Mouse (Mus musculus) midbrain, embryonic 10.5 days (tissue): ENCODE results near the gene Gm21992. TPM values are rescaled to one million over a fixed set of nuclear protein-coding genes. Genes with fewer than 3 reads are reported as not detected.

Experiments used
- DNase-seq: peaks from one replicate; pipeline ENCODE4 v3.0.0-alpha.2; 2017; ENCODE audit warnings: low spot score
- H3K27ac ChIP-seq: fragments of 300-500 bp; sonication (generic); replicated peaks from 2 replicates; pipeline ENCODE4 v1.5.1; 2016; ENCODE audit warnings: mild to moderate bottlenecking
- H3K27me3 ChIP-seq: fragments of 300-500 bp; sonication (generic); 2 replicates; pipeline ENCODE4 v1.6.1; 2016; ENCODE audit warnings: low read depth, mild to moderate bottlenecking; ENCODE audit not compliant: poor library complexity, severe bottlenecking
- H3K36me3 ChIP-seq: fragments of 300-500 bp; sonication (generic); 2 replicates; pipeline ENCODE4 v1.6.1; 2016; ENCODE audit warnings: mild to moderate bottlenecking, moderate library complexity
- H3K4me1 ChIP-seq: fragments of 300-500 bp; sonication (generic); 2 replicates; pipeline ENCODE4 v1.6.1; 2016
- H3K4me3 ChIP-seq: fragments of 300-500 bp; sonication (generic); 2 replicates; pipeline ENCODE4 v1.5.1; 2016; ENCODE audit warnings: mild to moderate bottlenecking, moderate library complexity
- H3K9me3 ChIP-seq: fragments of 300-500 bp; sonication (generic); replicated peaks from 2 replicates; pipeline ENCODE4 v1.6.1; 2016; ENCODE audit warnings: mild to moderate bottlenecking
- WGBS: fragments of 180-500 bp; shearing (Covaris S2); methylation state at CpG from one replicate; pipeline ENCODE4 v1.1.7; 2016; 5-methylcytosine and 5-hydroxymethylcytosine counted together
- polyA plus RNA-seq: library from polyadenylated mRNA; unstranded; fragments of >200 nt; fragmentation: Nextera tagmentation; extraction: Ambion mirVana; gene quantifications from 2 replicates; pipeline ENCODE4 v1.2.1, GENCODE M21; 2016

The Gm21992 gene
- polyA plus RNA-seq, result 35.3 and 37.6 TPM in 2 replicates

- no peaks in the 10 kb centered on the region for H3K27me3 ChIP-seq
- H3K27ac ChIP-seq, result peak within 1 kb of the TSS; percentile 95
- WGBS, result under 1% methylated on average over 83 of the region's 83 CpGs
- peak; percentile 99 for DNase-seq
- no peaks in the 10 kb centered on the region for H3K9me3 ChIP-seq
- H3K36me3 ChIP-seq, result peaks cover 16% of the 10 kb centered on the region
- peak within 1 kb of the TSS; percentile 96 for H3K4me3 ChIP-seq
- H3K4me1 ChIP-seq, result peaks cover 28% of the 10 kb centered on the region
These were observed at the start of gene Gm21992, which contains the start of gene Rbm14 for GRCm38 (mm10) chr19:4811063-4811908. Gm21992 (minus strand) TSS chr19:4811612. Rbm14 (minus strand) TSS chr19:4811634.

DNA sequence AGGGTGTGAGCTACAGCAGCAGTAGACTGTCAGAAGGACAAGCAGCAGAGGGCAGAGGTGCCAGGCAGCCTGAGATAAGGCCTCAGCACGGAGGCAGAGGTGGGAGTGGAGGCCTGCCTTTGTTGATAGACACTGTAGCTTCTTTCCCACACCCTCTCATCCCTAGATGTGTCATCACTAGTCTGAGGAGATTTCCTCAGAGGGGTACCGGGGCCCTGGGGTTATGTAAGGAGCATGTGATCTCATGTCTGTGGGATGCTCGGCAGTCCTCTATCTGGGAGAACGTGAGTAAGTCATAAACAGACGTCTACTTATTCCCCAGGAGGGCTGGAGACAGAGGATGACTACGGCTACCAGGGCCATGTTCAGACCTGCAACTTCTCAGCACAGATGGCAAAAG, 47.7 kb upstream of the Gm21992 start:
- WGBS, result 87% methylated on average over 6 of the region's 6 CpGs
- H3K27me3 ChIP-seq, result peaks cover 13% of the 10 kb centered on the region
- DNase-seq, result no peak
- no peak overlapping the region for H3K27ac ChIP-seq
- peaks cover 21% of the 10 kb centered on the region for H3K4me1 ChIP-seq
- peaks cover 20% of the 10 kb centered on the region for H3K36me3 ChIP-seq
- no peak overlapping the region for H3K4me3 ChIP-seq
- no peaks in the 10 kb centered on the region for H3K9me3 ChIP-seq

DNA sequence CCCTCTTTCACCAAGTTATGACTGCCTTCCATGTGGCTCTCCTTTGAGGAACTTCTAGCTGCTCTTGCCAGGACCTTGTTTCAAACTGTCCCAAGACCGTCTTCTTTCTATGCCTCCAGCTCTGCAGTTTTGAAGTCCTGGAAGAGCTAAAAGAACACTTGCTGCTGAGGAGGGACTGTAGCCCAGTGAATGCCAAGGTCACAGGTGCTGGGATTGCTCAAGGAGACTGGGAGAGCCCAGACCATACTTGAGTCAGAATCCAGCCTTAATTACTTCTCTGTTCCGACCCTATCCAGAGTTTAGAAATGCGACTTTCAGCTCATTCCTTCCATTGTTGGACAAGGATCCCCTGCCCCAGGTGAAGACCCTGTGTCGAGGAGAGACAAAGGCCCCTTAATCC, 44.5 kb upstream of the Gm21992 start:
- WGBS, result 42% methylated on average over 4 of the region's 4 CpGs
- DNase-seq, result no peak
- Histone ChIP-seq H3K9me3 (no peaks in the 10 kb centered on the region), H3K36me3 (peaks cover 15% of the 10 kb centered on the region), H3K4me1 (peaks cover 21% of the 10 kb centered on the region), H3K27ac (no peak overlapping the region), H3K27me3 (peaks cover 13% of the 10 kb centered on the region), H3K4me3 (peak overlapping the region; percentile 74)

DNA sequence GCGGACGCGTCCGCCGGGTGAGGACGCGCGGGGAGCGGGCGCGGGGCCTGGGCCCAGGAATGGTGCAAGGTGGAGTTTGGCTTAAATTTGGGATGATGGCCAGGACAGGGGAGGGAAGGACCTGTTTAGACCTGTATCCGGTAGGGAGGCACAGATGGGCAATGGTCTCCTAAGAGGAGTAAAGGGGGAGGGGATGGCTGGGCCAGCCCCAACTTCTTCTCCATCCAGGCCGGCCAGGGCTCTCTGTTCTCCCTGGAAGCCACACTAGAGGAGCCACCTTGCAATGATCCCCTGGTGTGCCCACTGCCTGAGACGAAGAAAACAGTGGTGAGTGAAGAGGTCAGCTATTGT, 44.0 kb upstream of the Gm21992 start:
- peaks cover 23% of the 10 kb centered on the region for H3K4me1 ChIP-seq
- no peak for DNase-seq
- peaks cover 11% of the 10 kb centered on the region for H3K36me3 ChIP-seq
- H3K4me3 ChIP-seq, result peak overlapping the region; percentile 74
- no peaks in the 10 kb centered on the region for H3K9me3 ChIP-seq
- H3K27me3 ChIP-seq, result peaks cover 13% of the 10 kb centered on the region
- WGBS, result 2% methylated on average over 14 of the region's 14 CpGs
- H3K27ac ChIP-seq, result peak overlapping the region; percentile 84

DNA sequence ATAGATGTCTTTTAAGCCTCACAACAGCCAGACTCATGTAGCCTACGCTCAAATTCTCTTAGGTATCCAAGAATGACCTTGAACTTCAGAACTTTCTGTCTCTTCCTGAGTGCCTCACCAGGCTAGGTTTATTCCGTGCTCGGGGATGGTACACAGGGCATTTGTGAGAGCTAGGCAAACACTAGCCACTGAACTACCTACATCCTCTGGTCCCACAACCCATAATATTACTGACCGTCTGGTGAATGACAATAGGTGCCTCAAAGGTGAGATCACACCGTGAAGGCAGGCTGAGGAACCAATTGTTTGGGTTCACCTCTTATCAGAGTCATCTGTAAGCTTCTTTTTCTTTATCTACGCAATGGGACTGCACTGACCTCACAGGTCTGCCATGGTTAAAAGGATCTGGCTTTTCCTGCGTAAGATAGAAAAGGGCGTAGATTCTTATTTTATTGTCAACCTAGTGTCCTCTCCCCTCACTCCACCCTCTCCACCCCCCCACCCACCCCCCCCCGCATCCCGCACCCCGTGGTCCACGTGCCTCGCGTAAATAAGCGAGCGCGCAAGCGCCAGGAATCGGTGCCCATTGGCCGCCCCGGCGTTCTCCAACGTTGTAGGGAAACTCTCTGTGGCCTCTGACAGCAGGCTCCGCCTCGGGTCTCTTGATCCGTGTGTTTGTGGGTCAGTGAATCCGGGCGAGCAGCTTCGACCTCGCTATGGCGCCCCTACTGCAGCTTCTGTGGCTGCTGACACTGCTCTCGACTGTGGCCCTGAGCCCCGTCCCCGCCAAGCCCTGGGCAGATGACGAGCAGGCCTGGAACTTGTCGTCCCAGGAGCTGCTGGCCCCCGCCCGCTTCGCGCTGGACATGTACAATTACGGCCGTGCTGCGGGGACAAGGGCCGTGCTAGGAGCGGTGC, 43.4 kb upstream of the Gm21992 start, which contains the start of gene Ctsf:
Ctsf (plus strand) TSS at position 579 of the 918 bp plus-strand sequence.
- peak; percentile 87 for DNase-seq

GRCm38 (mm10) chr19:4850281-4850680, 38.9 kb upstream of the Gm21992 start:
- H3K27me3 ChIP-seq, result no peaks in the 10 kb centered on the region
- no peak overlapping the region for H3K4me3 ChIP-seq
- no peaks in the 10 kb centered on the region for H3K9me3 ChIP-seq
- 42% methylated on average over 5 of the region's 5 CpGs for WGBS
- DNase-seq, result no peak
- H3K36me3 ChIP-seq, result no peaks in the 10 kb centered on the region
- H3K4me1 ChIP-seq, result peaks cover 15% of the 10 kb centered on the region
- no peak overlapping the region for H3K27ac ChIP-seq

More for the DNA sequence above, 43.4 kb upstream of the Gm21992 start, which contains the start of gene Ctsf:
- WGBS, result 5% methylated on average over 45 of the region's 45 CpGs
- H3K36me3 ChIP-seq, result peaks cover 8% of the 10 kb centered on the region
- no peaks in the 10 kb centered on the region for H3K9me3 ChIP-seq
- H3K27ac ChIP-seq, result peak within 1 kb of the TSS; percentile 84
- peak within 1 kb of the TSS; percentile 74 for H3K4me3 ChIP-seq
- H3K27me3 ChIP-seq, result peaks cover 13% of the 10 kb centered on the region
- H3K4me1 ChIP-seq, result peaks cover 26% of the 10 kb centered on the region

GRCm38 (mm10) chr19:4849800-4850199, 38.4 kb upstream of the Gm21992 start:
- Histone ChIP-seq H3K4me3 (no peak overlapping the region), H3K36me3 (no peaks in the 10 kb centered on the region), H3K9me3 (no peaks in the 10 kb centered on the region), H3K27me3 (no peaks in the 10 kb centered on the region), H3K4me1 (peaks cover 11% of the 10 kb centered on the region), H3K27ac (no peak overlapping the region)
- WGBS, result 53% methylated on average over 4 of the region's 4 CpGs
- DNase-seq, result no peak

DNA sequence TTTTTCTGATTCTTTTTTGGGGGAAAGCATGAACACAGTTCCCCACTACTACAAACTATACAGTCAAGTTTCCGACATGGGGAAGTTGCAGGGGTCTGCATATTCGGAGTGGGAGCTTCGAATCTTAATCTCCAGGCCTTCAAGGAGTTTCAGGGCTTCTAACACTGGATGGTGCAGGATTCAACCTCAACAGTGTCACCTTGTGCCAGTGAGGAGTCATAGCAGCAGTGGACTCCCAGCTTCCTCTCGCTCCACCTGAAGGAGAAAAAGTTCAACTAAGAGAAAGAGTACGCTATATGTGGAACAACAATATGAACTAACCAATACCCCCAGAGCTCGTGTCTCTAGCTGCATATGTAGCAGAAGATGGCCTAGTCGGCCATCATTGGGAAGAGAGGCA, 36.1 kb upstream of the Gm21992 start:
- 45% methylated on average over 7 of the region's 7 CpGs for WGBS

GRCm38 (mm10) chr19:4845846-4846245, 34.4 kb upstream of the Gm21992 start:
- no peaks in the 10 kb centered on the region for H3K36me3 ChIP-seq
- 0 out of 2 replicates have a peak, but pooled peaks cover 7% of the 10 kb centered on the region for H3K4me1 ChIP-seq
- no peak overlapping the region for H3K4me3 ChIP-seq
- H3K27me3 ChIP-seq, result peaks cover 17% of the 10 kb centered on the region
- DNase-seq, result no peak
- H3K9me3 ChIP-seq, result no peaks in the 10 kb centered on the region
- no peak overlapping the region for H3K27ac ChIP-seq
- WGBS, result 76% methylated on average over 2 of the region's 2 CpGs

More for the DNA sequence above, 36.1 kb upstream of the Gm21992 start:
- no peak overlapping the region for H3K4me3 ChIP-seq
- no peak overlapping the region for H3K27ac ChIP-seq
- H3K36me3 ChIP-seq, result no peaks in the 10 kb centered on the region
- H3K4me1 ChIP-seq, result 0 out of 2 replicates have a peak, but pooled peaks cover 7% of the 10 kb centered on the region
- H3K27me3 ChIP-seq, result 0 out of 2 replicates have a peak, but pooled peaks cover under 1% of the 10 kb centered on the region
- no peak for DNase-seq
- H3K9me3 ChIP-seq, result no peaks in the 10 kb centered on the region

- Histone ChIP-seq H3K27me3 (peaks cover 31% of the 10 kb centered on the region), H3K4me3 (no peak overlapping the region), H3K4me1 (peaks cover 21% of the 10 kb centered on the region), H3K27ac (no peak overlapping the region), H3K9me3 (no peaks in the 10 kb centered on the region), H3K36me3 (no peaks in the 10 kb centered on the region)
- 78% methylated on average over 2 of the region's 2 CpGs for WGBS
- DNase-seq, result no peak
These were observed 31.2 kb upstream of the Gm21992 start for GRCm38 (mm10) chr19:4842611-4843010.

DNA sequence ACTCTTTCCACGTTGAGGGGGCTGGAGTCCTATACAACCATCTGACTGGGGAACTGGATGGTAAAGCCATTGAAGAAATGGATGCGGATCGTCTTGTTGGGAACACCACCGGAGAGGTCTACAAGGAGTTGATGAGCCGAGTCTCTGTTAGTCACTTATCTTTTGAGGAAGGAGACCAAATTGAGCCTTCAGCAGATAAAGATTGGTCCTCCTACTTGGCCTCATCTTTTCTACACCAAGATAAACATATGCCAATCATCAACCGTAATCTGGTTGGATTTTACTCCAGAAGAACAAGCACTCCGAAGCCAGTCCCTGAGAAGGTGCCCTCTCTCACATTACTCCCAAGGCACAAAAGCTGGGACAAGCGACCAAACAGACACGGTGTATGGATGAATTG, 29.4 kb upstream of the Gm21992 start:
- Histone ChIP-seq H3K27ac (no peak overlapping the region), H3K27me3 (peaks cover 31% of the 10 kb centered on the region), H3K4me1 (peaks cover 21% of the 10 kb centered on the region), H3K9me3 (no peaks in the 10 kb centered on the region), H3K36me3 (no peaks in the 10 kb centered on the region), H3K4me3 (no peak overlapping the region)
- 86% methylated on average over 9 of the region's 9 CpGs for WGBS
- DNase-seq, result no peak

DNA sequence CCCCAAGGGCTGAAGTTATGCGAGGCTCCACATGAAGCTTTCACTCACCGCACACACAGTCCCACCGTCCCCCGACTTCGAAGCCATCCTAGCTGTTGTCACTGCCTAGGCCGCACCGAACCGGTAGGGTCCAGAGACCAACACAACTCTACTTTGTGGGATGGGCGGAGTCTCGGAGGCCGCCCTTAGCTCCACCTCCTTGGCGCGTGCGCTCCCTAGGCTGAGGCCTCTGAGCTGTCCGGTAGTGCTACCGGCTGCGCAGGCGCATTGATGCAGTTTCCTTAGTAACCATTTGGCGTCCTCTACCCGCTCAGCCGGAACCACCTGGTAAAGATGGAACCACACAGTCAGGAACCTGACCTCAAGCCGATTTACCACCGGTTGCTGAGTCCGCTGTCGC, 27.7 kb upstream of the Gm21992 start, which contains the start of the genes Ccs and Ccdc87:
Ccs (minus strand) TSS at position 184 of the 400 bp plus-strand sequence.
Ccdc87 (plus strand) TSS at position 218 of the 400 bp plus-strand sequence.
- under 1% methylated on average over 25 of the region's 25 CpGs for WGBS
- Histone ChIP-seq H3K27ac (peak within 1 kb of the TSS; percentile 83), H3K27me3 (peaks cover 31% of the 10 kb centered on the region), H3K9me3 (no peaks in the 10 kb centered on the region), H3K4me1 (peaks cover 21% of the 10 kb centered on the region), H3K36me3 (no peaks in the 10 kb centered on the region), H3K4me3 (peak within 1 kb of the TSS; percentile 72)
- peak; percentile 92 for DNase-seq
